Mouse (Mus musculus): ENCODE results near the gene Sestd1. TPM values are rescaled to one million over a fixed set of nuclear protein-coding genes. Genes with fewer than 3 reads are reported as not detected.

Gene Sestd1
- 0.14 and 0.16 TPM in 2 replicates for polyA plus RNA-seq (2012; ENCODE audit: low replicate concordance)

DNA sequence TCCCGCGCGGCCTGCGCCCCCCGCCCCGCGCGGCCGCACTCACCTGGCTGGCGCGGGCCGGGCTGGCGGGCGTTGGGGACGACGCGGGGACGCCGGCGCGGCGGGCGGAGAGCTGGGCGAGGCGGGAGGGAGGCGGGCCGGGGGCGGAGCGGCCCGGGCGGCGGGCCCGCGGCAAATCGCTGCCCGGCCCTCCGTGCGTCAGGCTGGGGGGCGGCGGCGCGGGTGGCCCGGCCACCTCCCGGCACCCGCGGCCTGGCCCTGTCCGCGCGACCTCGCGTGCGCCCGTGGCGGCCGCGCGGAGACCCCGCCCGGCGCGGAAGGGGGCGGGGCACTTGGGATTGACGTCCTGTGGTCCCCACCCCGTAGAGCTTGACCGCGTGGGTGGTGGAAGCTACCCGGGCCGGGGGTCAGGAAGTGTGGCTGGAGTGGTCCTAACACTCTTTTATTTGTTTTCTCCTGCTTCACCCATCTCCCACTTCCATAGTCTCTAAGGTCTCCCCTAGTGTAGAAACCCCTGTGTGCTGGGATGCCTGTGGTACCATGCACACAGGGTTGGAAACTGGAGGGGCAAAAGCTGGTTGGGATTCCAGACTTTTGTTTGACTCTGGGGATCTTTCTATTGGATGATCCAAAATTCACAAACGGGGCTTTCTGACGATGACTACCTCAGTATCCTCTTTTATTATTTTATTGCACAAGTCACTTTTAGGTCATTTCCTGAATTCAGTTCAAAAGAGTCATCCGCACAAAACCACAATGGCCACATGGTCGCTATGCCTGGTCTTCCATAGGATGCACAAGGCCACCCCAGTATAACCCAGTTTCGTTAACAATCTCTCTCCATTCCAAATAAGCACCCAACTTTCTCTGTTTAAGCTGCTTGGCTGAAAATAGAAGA is at the start of gene Sestd1:
TSS of gene Sestd1 (minus strand) at position 81 of the 898 bp plus-strand sequence.

GRCm38 (mm10) chr2:77170633-77171105 is 109.7 kb downstream of the Sestd1 start, which contains the start of gene Ccdc141:
Gene Ccdc141 (minus strand): TSS chr2:77170636.

Other genes with a start within 250 kb of the Sestd1 start
- 0.02 TPM in 1 of 2 replicates, not detected in the other for gene Ccdc141, start 110.0 kb downstream of the Sestd1 start, polyA plus RNA-seq (2012; ENCODE audit: low replicate concordance)